Mouse (Mus musculus) ES-Bruce4 (cell line): ENCODE measurements around the gene Tekt1. TPM values are rescaled to one million over a fixed set of nuclear protein-coding genes. Genes with fewer than 3 reads are reported as not detected.

Experiments
- H3K27ac ChIP-seq: 2 replicates; pipeline ENCODE4 v1.5.1; 2012; ENCODE audit warnings: low read length, inconsistent platforms; ENCODE audit not compliant: insufficient read depth
- H3K27me3 ChIP-seq: 2 replicates; pipeline ENCODE4 v1.6.1; 2012; ENCODE audit warnings: mild to moderate bottlenecking, low read length, inconsistent platforms; ENCODE audit not compliant: control insufficient read depth, poor library complexity, insufficient read depth, severe bottlenecking
- H3K36me3 ChIP-seq: 2 replicates; pipeline ENCODE4 v1.6.1; 2012; ENCODE audit warnings: inconsistent platforms, mild to moderate bottlenecking, low read length, moderate library complexity; ENCODE audit not compliant: control insufficient read depth, poor library complexity, insufficient read depth, severe bottlenecking
- H3K4me1 ChIP-seq: one replicate; pipeline ENCODE4 v1.8.1; 2011; ENCODE audit warnings: low read length; ENCODE audit not compliant: control insufficient read depth, insufficient read depth
- H3K4me3 ChIP-seq: 2 replicates; pipeline ENCODE4 v1.5.1; 2011; ENCODE audit warnings: low read depth, mild to moderate bottlenecking, low read length
- H3K9ac ChIP-seq: 2 replicates; pipeline ENCODE4 v1.6.1; 2012; ENCODE audit warnings: low read depth, mild to moderate bottlenecking, inconsistent platforms; ENCODE audit not compliant: poor library complexity, severe bottlenecking
- H3K9me3 ChIP-seq: replicated peaks from 2 replicates; pipeline ENCODE4 v1.6.1; 2012; ENCODE audit warnings: mild to moderate bottlenecking, low read length, inconsistent platforms; ENCODE audit not compliant: control insufficient read depth, poor library complexity, insufficient read depth, severe bottlenecking
- CTCF ChIP-seq: IDR thresholded peaks from one replicate; pipeline ENCODE4 v1.8.1; 2011; ENCODE audit warnings: low read depth, low read length
- EP300 ChIP-seq: IDR thresholded peaks from 2 replicates; pipeline ENCODE4 v1.6.1; 2011; ENCODE audit warnings: low read depth, low read length; ENCODE audit not compliant: insufficient read depth
- POLR2A ChIP-seq: IDR thresholded peaks from one replicate; pipeline ENCODE4 v1.8.1; 2011; ENCODE audit warnings: low read length; ENCODE audit not compliant: insufficient read depth
- polyA plus RNA-seq: library from polyadenylated mRNA; stranded (reverse); fragments of >200 nt; gene quantifications from 2 replicates; pipeline ENCODE4 v1.2.4, GENCODE M21; 2011; ENCODE audit warnings: low read depth; ENCODE audit not compliant: missing spikeins, insufficient read depth, insufficient read length

Gene Tekt1
- polyA plus RNA-seq, 1 experiment, result 0.87 TPM

GRCm38 (mm10) chr11:72408451-72409170, 46.4 kb upstream of the Tekt1 start:
- no peaks in the 10 kb centered on the region for H3K36me3 ChIP-seq
- no peak overlapping the region for H3K9ac ChIP-seq
- H3K27ac ChIP-seq, result no peak overlapping the region
- TF ChIP-seq POLR2A (no peak), CTCF (no peak), EP300 (no peak)
- H3K9me3 ChIP-seq, result no peaks in the 10 kb centered on the region
- H3K27me3 ChIP-seq, result no peaks in the 10 kb centered on the region
- H3K4me1 ChIP-seq, result peaks cover 6% of the 10 kb centered on the region
- no peak overlapping the region; the same call in 1 of the 2 replicates for H3K4me3 ChIP-seq

- no peaks in the 10 kb centered on the region for H3K36me3 ChIP-seq
- no peak overlapping the region for H3K4me3 ChIP-seq
- peaks cover 12% of the 10 kb centered on the region for H3K4me1 ChIP-seq
- no peaks in the 10 kb centered on the region for H3K9me3 ChIP-seq
- H3K27me3 ChIP-seq, result no peaks in the 10 kb centered on the region
- H3K27ac ChIP-seq, result no peak overlapping the region
- TF ChIP-seq CTCF (no peak), EP300 (no peak), POLR2A (no peak)
- no peak overlapping the region for H3K9ac ChIP-seq
Observed at GRCm38 (mm10) chr11:72407574-72407973, 45.3 kb upstream of the Tekt1 start.

DNA sequence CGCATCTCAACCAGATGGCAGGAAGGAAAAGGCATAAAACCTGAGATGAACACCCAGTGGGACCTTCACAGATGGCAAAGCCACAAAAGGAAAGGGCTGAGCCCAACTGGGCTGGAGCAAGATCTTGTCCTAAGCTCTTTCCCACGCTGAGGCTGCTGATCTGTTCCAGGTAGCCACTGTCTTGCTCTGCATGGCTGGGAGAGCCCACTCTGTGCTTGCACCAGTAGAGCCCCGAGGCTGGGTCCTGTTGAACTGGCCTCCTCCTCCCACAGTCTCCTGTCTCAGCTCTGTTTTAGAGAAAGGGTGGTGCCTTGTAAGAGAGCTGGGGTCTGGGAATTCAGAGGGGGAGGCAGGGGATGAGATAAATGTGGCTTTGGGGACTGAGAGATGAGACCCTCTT, 44.8 kb upstream of the Tekt1 start:
- Histone ChIP-seq H3K4me3 (no peak overlapping the region), H3K9ac (no peak overlapping the region), H3K9me3 (no peaks in the 10 kb centered on the region), H3K4me1 (peaks cover 12% of the 10 kb centered on the region), H3K36me3 (no peaks in the 10 kb centered on the region), H3K27me3 (no peaks in the 10 kb centered on the region), H3K27ac (no peak overlapping the region)
- TF ChIP-seq CTCF (no peak), POLR2A (no peak), EP300 (no peak)

- Histone ChIP-seq H3K9me3 (no peaks in the 10 kb centered on the region), H3K27ac (no peak overlapping the region), H3K9ac (no peak overlapping the region), H3K27me3 (no peaks in the 10 kb centered on the region), H3K4me1 (peaks cover 15% of the 10 kb centered on the region), H3K4me3 (no peak overlapping the region), H3K36me3 (no peaks in the 10 kb centered on the region)
- TF ChIP-seq CTCF, result no peak
- TF ChIP-seq EP300, result no peak
- TF ChIP-seq POLR2A, result no peak
Observed at GRCm38 (mm10) chr11:72406079-72406675, 43.9 kb upstream of the Tekt1 start.

GRCm38 (mm10) chr11:72405532-72405931, 43.3 kb upstream of the Tekt1 start:
- no peaks in the 10 kb centered on the region for H3K27me3 ChIP-seq
- H3K9ac ChIP-seq, result no peak overlapping the region
- peaks cover 19% of the 10 kb centered on the region for H3K4me1 ChIP-seq
- H3K4me3 ChIP-seq, result no peak overlapping the region
- no peaks in the 10 kb centered on the region for H3K9me3 ChIP-seq
- H3K27ac ChIP-seq, result no peak overlapping the region
- TF ChIP-seq EP300, result no peak
- no peak for TF ChIP-seq POLR2A
- no peak for TF ChIP-seq CTCF
- H3K36me3 ChIP-seq, result no peaks in the 10 kb centered on the region

DNA sequence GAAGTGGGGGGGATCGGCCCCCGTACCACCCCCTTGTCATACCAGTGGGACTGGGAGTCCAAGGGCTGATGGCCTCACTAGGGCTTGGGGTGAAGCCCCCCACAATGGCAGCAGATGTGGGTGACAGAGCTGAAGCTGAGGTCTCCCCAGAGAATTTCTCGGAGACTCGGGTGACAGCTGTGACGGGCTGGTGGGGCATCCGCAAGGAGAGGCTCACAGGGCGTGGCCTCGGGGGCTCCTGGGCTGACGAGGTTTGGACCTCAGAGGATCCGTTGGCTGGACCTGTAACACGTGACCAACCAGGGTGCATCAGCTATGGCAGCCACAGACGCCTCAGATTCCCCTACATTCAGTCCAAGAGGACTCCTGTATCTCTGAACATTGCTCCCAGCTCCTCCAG, 40.7 kb upstream of the Tekt1 start:
- peaks cover 2% of the 10 kb centered on the region; the same call in 1 of the 2 replicates for H3K36me3 ChIP-seq
- no peak overlapping the region for H3K9ac ChIP-seq
- H3K27me3 ChIP-seq, result no peaks in the 10 kb centered on the region
- TF ChIP-seq EP300 (no peak), POLR2A (no peak), CTCF (no peak)
- H3K27ac ChIP-seq, result no peak overlapping the region
- no peak overlapping the region for H3K4me3 ChIP-seq
- peaks cover 23% of the 10 kb centered on the region for H3K4me1 ChIP-seq
- H3K9me3 ChIP-seq, result no peaks in the 10 kb centered on the region
